Mouse (Mus musculus) limb, embryonic 14.5 days (tissue): Measurements from ENCODE around the gene Dglucy. TPM values are rescaled to one million over a fixed set of nuclear protein-coding genes. Genes with fewer than 3 reads are reported as not detected.
A peak's percentile ranks its signal among the peaks of the same experiment; 100 is the strongest.

Experiments used
- ATAC-seq: fragments of 200-750 bp; cut with Nextera tagmentation; 2 replicates; pipeline ENCODE4 v1.8.0; 2017; ENCODE audit warnings: low read depth, moderate number of reproducible peaks, moderate TSS enrichment; ENCODE audit not compliant: low FRiP score
- DNase-seq: peaks from one replicate; pipeline ENCODE4 v3.0.0-alpha.2; 2015; ENCODE audit warnings: low spot score
- H3K27ac ChIP-seq: fragments of 300-500 bp; sonication (generic); replicated peaks from 2 replicates; pipeline ENCODE4 v1.5.1; 2014; ENCODE audit warnings: low read depth, mild to moderate bottlenecking, low read length, moderate library complexity, mixed read lengths
- H3K27me3 ChIP-seq: fragments of 300-500 bp; sonication (generic); 2 replicates; pipeline ENCODE4 v1.6.1; 2014; ENCODE audit warnings: low read length, mixed read lengths; ENCODE audit not compliant: control insufficient read depth, insufficient read depth
- H3K36me3 ChIP-seq: fragments of 300-500 bp; sonication (generic); 2 replicates; pipeline ENCODE4 v1.6.1; 2014; ENCODE audit warnings: mild to moderate bottlenecking, low read length, moderate library complexity, mixed read lengths; ENCODE audit not compliant: control insufficient read depth, insufficient read depth
- H3K4me1 ChIP-seq: fragments of 300-500 bp; sonication (generic); 2 replicates; pipeline ENCODE4 v1.6.1; 2014; ENCODE audit warnings: antibody characterized with exemption, low read length, mixed read lengths; ENCODE audit not compliant: control insufficient read depth, insufficient read depth
- H3K4me2 ChIP-seq: fragments of 300-500 bp; sonication (generic); replicated peaks from 2 replicates; pipeline ENCODE4 v1.6.1; 2014; ENCODE audit warnings: low read depth, mild to moderate bottlenecking, low read length, moderate library complexity; ENCODE audit not compliant: severe bottlenecking
- H3K4me3 ChIP-seq: fragments of 300-500 bp; sonication (generic); replicated peaks from 2 replicates; pipeline ENCODE4 v1.5.1; 2014; ENCODE audit warnings: low read length
- H3K9ac ChIP-seq: fragments of 300-500 bp; sonication (generic); 2 replicates; pipeline ENCODE4 v1.6.1; 2014; ENCODE audit warnings: mild to moderate bottlenecking, low read depth, low read length, moderate library complexity; ENCODE audit not compliant: severe bottlenecking
- H3K9me3 ChIP-seq: fragments of 300-500 bp; sonication (generic); 2 replicates; pipeline ENCODE4 v1.6.1; 2016; ENCODE audit warnings: low read length; ENCODE audit not compliant: control insufficient read depth
- POLR2A ChIP-seq: fragments of 200-500 bp; IDR thresholded peaks from 2 replicates; pipeline ENCODE4 v1.8.0; 2012; ENCODE audit warnings: inconsistent platforms, mild to moderate bottlenecking, moderate library complexity, borderline replicate concordance; ENCODE audit not compliant: insufficient read depth, insufficient read length; ENCODE audit errors: extremely low read depth
- WGBS: fragments of 180-500 bp; shearing (Covaris S2); extraction: QIAGEN DNeasy Blood & Tissue Kit; methylation state at CpG from one replicate; pipeline ENCODE4 v1.1.7; 2014; 5-methylcytosine and 5-hydroxymethylcytosine counted together
- polyA plus RNA-seq, 2 experiments: library from polyadenylated mRNA; depleted of rRNA in 1 of 2; stranded (reverse) in 1 of 2; unstranded in 1 of 2; fragments of >200 nt; fragmentation: Nextera tagmentation in 1 of 2; extraction: Ambion mirVana in 1 of 2; gene quantifications; 2 replicates each; pipeline versions ENCODE4 v1.2.1 to v1.2.3; 2012 to 2014

Gene Dglucy
- 2.3 and 3.1 TPM in 2 replicates for polyA plus RNA-seq (2012; rRNA removed)
- polyA plus RNA-seq (2014; fragmentation: Nextera tagmentation; extraction: Ambion mirVana): 2.0 and 3.1 TPM in 2 replicates

DNA sequence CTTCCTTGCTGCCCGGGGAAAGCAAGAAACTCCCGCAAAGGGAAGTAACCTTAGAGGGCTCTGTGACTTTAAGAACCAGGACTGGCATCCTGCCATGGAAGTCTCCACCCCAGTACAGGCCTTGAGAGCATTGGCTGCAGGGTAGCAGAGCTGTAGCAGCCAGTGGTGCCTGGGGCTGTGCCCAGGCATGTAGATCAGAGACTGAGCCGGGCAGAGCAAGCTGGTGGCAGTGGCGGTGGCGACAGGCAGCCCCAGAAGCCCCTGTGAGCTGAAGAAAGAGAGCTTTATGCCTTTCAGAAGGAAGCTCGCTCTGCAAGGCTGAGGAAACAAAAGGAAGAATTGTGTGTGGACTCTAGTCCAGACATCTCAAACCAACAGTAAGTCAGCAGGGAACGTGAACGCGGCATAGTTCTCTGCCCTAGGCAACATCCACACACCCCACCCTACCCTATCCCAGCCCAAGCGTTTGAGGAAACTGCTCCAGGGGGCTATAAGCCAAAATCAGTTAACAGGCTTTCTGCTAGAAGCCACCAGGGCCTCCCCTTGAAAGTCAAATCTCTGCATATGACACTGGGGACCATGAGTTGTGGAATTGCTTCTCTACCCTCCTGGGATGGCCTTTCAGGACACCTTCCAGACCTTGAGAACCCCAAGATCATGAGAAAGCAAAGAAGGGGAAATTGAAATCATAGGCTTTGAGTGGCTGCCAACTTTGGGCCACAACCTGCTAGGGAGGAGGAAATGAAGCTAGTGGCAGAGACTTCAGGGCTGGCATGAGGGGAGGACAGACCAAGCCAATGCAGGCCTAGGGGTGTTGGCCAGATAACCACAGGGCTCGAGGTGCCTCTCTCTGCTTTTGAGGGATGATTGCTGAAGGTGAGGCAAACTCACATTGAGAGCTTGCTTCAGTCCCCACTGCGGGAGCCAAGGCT is at the start of gene Dglucy:
Dglucy (plus strand) TSS at position 124 of the 932 bp plus-strand sequence.
- H3K4me3 ChIP-seq: peak within 1 kb of the TSS; percentile 29
- TF ChIP-seq POLR2A: 0 out of 2 replicates have a peak, but pooled peaks have one; percentile 41

GRCm38 (mm10) chr12:100735156-100735555 is 43.7 kb upstream of the Dglucy start:
- Histone ChIP-seq H3K27ac (no peak overlapping the region), H3K36me3 (no peaks in the 10 kb centered on the region), H3K4me1 (no peaks in the 10 kb centered on the region), H3K9ac (no peak overlapping the region), H3K4me3 (no peak overlapping the region), H3K4me2 (no peak overlapping the region), H3K27me3 (no peaks in the 10 kb centered on the region), H3K9me3 (no peaks in the 10 kb centered on the region)
- ATAC-seq (no peak), DNase-seq (no peak)
- WGBS: 66% methylated on average over 5 of the region's 5 CpGs
- TF ChIP-seq POLR2A: no peak

More for the DNA sequence above, at the start of gene Dglucy:
- peak within 1 kb of the TSS; percentile 78 for H3K27ac ChIP-seq
- H3K9ac ChIP-seq: peak within 1 kb of the TSS; percentile 56
- H3K4me1 ChIP-seq: peaks cover 14% of the 10 kb centered on the region
- ATAC-seq (peak; percentile 88), DNase-seq (peak; percentile 93)
- H3K4me2 ChIP-seq: peak within 1 kb of the TSS; percentile 48
- no peaks in the 10 kb centered on the region for H3K27me3 ChIP-seq
- no peaks in the 10 kb centered on the region for H3K36me3 ChIP-seq
- no peaks in the 10 kb centered on the region for H3K9me3 ChIP-seq
- 35% methylated on average over 12 of the region's 12 CpGs for WGBS

DNA sequence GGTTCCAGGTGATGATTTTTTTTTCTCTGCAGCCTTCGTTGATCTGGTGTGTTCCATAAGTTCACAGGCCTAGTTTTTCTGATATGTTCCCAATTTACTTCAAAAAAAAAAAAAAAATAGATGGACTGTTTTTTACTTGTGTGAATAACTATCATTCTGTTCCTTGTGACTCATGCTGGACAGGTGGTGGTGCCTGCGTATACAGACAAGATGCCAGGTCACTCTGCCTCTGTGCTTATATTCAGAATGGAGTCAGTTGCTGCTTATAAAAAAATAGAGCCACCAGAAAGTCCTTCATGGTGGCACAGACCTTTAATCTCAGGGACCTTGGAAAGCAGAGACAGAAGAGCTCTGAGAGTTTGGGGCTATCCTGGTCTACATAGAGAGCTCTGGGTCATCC is 43.3 kb upstream of the Dglucy start:
- ATAC-seq: no peak
- no peak overlapping the region for H3K27ac ChIP-seq
- H3K36me3 ChIP-seq: no peaks in the 10 kb centered on the region
- TF ChIP-seq POLR2A: no peak
- no peaks in the 10 kb centered on the region for H3K4me1 ChIP-seq
- 70% methylated on average over 2 of the region's 2 CpGs for WGBS
- H3K9me3 ChIP-seq: no peaks in the 10 kb centered on the region
- no peak overlapping the region for H3K4me3 ChIP-seq
- no peak overlapping the region for H3K9ac ChIP-seq
- H3K4me2 ChIP-seq: no peak overlapping the region
- no peak for DNase-seq
- no peaks in the 10 kb centered on the region for H3K27me3 ChIP-seq

GRCm38 (mm10) chr12:100738498-100738897 is 40.4 kb upstream of the Dglucy start:
- 74% methylated on average over 3 of the region's 3 CpGs for WGBS
- Histone ChIP-seq H3K4me2 (no peak overlapping the region), H3K9me3 (no peaks in the 10 kb centered on the region), H3K4me3 (no peak overlapping the region), H3K4me1 (no peaks in the 10 kb centered on the region), H3K27ac (no peak overlapping the region), H3K36me3 (no peaks in the 10 kb centered on the region), H3K27me3 (no peaks in the 10 kb centered on the region), H3K9ac (no peak overlapping the region)
- DNase-seq (no peak), ATAC-seq (no peak)
- no peak for TF ChIP-seq POLR2A

GRCm38 (mm10) chr12:100739011-100739570 is 39.8 kb upstream of the Dglucy start:
- H3K36me3 ChIP-seq: no peaks in the 10 kb centered on the region
- no peak for ATAC-seq
- H3K9ac ChIP-seq: no peak overlapping the region
- H3K27me3 ChIP-seq: no peaks in the 10 kb centered on the region
- no peak overlapping the region for H3K27ac ChIP-seq
- no peaks in the 10 kb centered on the region for H3K9me3 ChIP-seq
- TF ChIP-seq POLR2A: no peak
- H3K4me3 ChIP-seq: no peak overlapping the region
- DNase-seq: no peak
- no peaks in the 10 kb centered on the region for H3K4me1 ChIP-seq
- no peak overlapping the region for H3K4me2 ChIP-seq
- WGBS: 77% methylated on average over 4 of the region's 4 CpGs
